Mouse (Mus musculus): Measurements from ENCODE around the gene Gas7.

DNA sequence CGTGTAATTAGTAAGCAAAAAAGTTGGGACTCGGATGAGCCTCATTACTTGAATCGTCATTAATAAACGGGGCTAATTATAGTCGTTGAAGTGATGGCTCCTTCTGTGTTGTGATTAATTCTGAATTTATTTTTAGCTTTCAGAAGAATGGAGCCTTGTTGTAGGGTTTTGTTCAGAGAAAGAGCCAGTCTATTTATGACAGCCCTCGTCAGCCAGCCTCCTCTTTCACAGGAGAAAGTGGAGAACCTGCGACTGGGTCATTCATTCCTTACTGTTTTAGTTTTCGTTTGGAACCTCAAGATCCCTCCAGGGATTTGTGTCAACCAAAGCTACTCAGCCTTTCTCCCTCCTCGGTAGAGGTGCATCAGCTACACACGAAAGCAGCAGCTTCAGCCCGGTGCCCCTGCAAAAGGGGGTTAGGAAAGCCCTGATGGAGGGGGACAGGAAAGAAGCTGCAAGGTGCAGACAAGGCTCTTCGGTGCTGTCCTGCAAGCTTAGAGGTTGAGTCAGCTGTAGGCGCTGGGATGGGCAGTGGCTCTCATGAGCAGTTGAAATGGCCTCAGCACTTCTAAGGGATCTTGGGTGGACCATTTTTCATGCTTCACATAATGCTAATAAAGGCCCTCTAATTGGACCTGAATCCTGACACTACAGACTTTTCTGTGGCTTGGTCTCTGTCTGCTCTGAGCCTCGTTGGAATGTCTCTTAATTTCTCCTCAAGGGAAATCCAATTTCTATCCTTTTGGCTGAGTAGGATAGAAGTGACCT, 10.0 kb upstream of the Gas7 start:
- TF ChIP-seq CTCF (IDR thresholded peaks at IDR 0.05) = no peak
- no peak for TF ChIP-seq EP300 (IDR thresholded peaks at IDR 0.05)

All from lung, postnatal 0 days (tissue).